Mouse (Mus musculus): ENCODE measurements around the gene Lipc. TPM values are rescaled to one million over a fixed set of nuclear protein-coding genes. Genes with fewer than 3 reads are reported as not detected.

Lipc gene
- 0.15 TPM in 2 replicates for polyA plus RNA-seq (2014; fragmentation: Nextera tagmentation; extraction: Ambion mirVana)

DNA sequence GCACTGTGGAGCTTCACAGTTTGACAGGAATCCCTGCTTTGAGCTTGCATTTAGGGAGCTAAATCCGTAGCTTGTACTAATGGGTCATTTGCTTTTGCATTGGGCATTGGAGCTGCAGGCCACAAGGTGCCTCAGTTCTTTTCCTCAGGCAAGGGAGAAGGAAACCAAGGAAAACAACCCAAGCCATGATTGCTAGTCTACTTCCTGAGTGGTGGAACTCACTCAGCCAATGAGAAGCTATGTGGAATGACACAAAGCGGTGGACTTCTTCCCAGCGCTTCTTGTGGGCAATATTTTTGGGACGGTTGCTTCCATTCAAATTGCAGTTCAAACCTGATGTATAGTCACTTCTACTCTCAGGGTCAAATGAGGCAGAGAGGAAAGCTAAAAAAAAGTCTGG lies at the start of gene Lipc:
TSS of gene Lipc (minus strand) at position 101 of the 400 bp plus-strand sequence.
- ATAC-seq (ENCODE audit: low read depth) = no peak
- Histone ChIP-seq H3K9me3 (ENCODE audit: control insufficient read depth, low read length) (no peaks in the 10 kb centered on the region), H3K4me3 (ENCODE audit: low read depth, low read length) (no peak within 1 kb of the TSS), H3K4me2 (ENCODE audit: low read depth, low read length) (no peak within 1 kb of the TSS), H3K9ac (replicated peaks; ENCODE audit: low read depth, low read length) (no peak within 1 kb of the TSS), H3K27me3 (ENCODE audit: control insufficient read depth, insufficient read depth, low read length) (no peaks in the 10 kb centered on the region), H3K4me1 (ENCODE audit: control insufficient read depth, insufficient read depth, low read length) (peaks cover 3% of the 10 kb centered on the region; the same call in 1 of the 2 replicates), H3K27ac (ENCODE audit: low read depth, low read length) (no peak within 1 kb of the TSS), H3K36me3 (ENCODE audit: control insufficient read depth, insufficient read depth, low read length) (no peaks in the 10 kb centered on the region)
- WGBS = 87% methylated on average over 4 of the region's 4 CpGs

DNA sequence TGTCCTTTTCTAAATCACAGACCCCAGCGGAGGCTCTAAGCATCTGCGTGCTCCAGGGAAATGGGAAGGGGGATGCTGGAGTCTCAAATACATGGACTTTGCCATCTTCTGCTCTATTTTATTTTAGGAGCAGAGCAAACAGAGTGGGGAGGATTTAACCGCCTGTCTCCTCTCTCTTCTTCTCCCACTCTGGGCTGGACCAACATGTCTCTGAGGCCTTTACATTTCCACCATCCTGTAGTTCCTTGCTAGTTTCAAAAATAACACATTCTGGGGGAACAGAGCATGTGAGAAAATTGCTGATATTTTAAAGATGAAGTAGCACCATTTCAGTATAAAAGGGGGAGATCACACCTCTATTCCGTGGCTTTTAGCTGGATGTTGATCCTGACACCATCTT lies 47.1 kb upstream of the Lipc start:
- Histone ChIP-seq H3K9ac (replicated peaks; ENCODE audit: low read depth, low read length) (no peak overlapping the region), H3K36me3 (ENCODE audit: control insufficient read depth, insufficient read depth, low read length) (no peaks in the 10 kb centered on the region), H3K4me3 (ENCODE audit: low read depth, low read length) (no peak overlapping the region), H3K9me3 (ENCODE audit: control insufficient read depth, low read length) (no peaks in the 10 kb centered on the region), H3K27ac (ENCODE audit: low read depth, low read length) (no peak overlapping the region), H3K4me2 (ENCODE audit: low read depth, low read length) (no peak overlapping the region), H3K27me3 (ENCODE audit: control insufficient read depth, insufficient read depth, low read length) (no peaks in the 10 kb centered on the region), H3K4me1 (ENCODE audit: control insufficient read depth, insufficient read depth, low read length) (no peaks in the 10 kb centered on the region)
- 80% methylated on average over 4 of the region's 4 CpGs for WGBS
- ATAC-seq (ENCODE audit: low read depth) = no peak

GRCm38 (mm10) chr9:70998719-70999118 lies 46.7 kb upstream of the Lipc start:
- Histone ChIP-seq H3K27ac (ENCODE audit: low read depth, low read length) (no peak overlapping the region), H3K9ac (replicated peaks; ENCODE audit: low read depth, low read length) (no peak overlapping the region), H3K4me1 (ENCODE audit: control insufficient read depth, insufficient read depth, low read length) (no peaks in the 10 kb centered on the region), H3K4me2 (ENCODE audit: low read depth, low read length) (no peak overlapping the region), H3K4me3 (ENCODE audit: low read depth, low read length) (no peak overlapping the region), H3K27me3 (ENCODE audit: control insufficient read depth, insufficient read depth, low read length) (no peaks in the 10 kb centered on the region), H3K36me3 (ENCODE audit: control insufficient read depth, insufficient read depth, low read length) (no peaks in the 10 kb centered on the region), H3K9me3 (ENCODE audit: control insufficient read depth, low read length) (no peaks in the 10 kb centered on the region)
- 64% methylated on average over 6 of the region's 6 CpGs for WGBS
- ATAC-seq (ENCODE audit: low read depth) = no peak

DNA sequence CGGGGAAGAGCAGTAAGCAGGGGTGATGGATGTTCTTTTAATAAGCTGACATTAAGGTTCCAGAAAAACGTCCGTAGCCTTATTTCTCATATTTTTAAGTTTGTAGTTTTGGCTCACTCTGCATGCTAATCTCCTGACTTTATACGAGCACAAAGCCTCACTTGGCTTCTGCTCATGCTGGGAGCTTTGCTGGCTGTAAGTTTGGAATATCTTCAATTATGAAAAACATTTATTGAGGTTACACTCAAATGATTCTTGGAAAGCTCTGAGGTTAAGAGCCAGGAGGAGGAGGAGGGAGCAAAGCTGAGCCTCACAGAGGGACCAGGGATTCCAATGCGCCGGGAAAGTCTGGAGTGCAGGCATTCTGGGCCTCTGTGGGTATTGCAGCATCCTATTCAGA lies 41.3 kb upstream of the Lipc start:
- ATAC-seq (ENCODE audit: low read depth) = no peak
- 59% methylated on average over 6 of the region's 6 CpGs for WGBS
- no peaks in the 10 kb centered on the region for H3K9me3 ChIP-seq (ENCODE audit: control insufficient read depth, low read length)

DNA sequence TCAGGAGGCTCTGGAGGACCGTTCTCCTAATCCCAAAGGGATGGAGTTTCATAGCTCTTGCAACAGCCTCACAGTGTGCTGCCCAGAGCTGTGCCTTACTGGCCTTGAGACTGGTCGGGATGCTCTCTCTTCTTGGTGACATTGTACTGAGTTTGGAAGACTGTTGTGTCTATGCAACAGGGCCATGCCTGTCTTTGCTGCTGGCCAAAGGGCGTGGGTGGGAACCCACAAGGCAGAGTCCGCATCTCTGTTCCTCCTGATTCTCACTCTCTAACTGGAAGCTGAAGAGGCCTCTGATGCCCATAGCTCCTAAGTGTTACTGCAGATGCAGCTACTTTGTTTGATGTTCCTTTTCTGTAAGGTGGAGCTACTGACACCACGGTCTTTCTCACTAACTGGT lies 39.4 kb upstream of the Lipc start:
- Histone ChIP-seq H3K27ac (ENCODE audit: low read depth, low read length) (no peak overlapping the region), H3K9me3 (ENCODE audit: control insufficient read depth, low read length) (no peaks in the 10 kb centered on the region), H3K9ac (replicated peaks; ENCODE audit: low read depth, low read length) (no peak overlapping the region), H3K4me1 (ENCODE audit: control insufficient read depth, insufficient read depth, low read length) (no peaks in the 10 kb centered on the region), H3K4me2 (ENCODE audit: low read depth, low read length) (no peak overlapping the region), H3K4me3 (ENCODE audit: low read depth, low read length) (no peak overlapping the region), H3K27me3 (ENCODE audit: control insufficient read depth, insufficient read depth, low read length) (no peaks in the 10 kb centered on the region), H3K36me3 (ENCODE audit: control insufficient read depth, insufficient read depth, low read length) (no peaks in the 10 kb centered on the region)
- ATAC-seq (ENCODE audit: low read depth) = no peak
- 85% methylated on average over 5 of the region's 5 CpGs for WGBS

More for the DNA sequence above, 41.3 kb upstream of the Lipc start:
- H3K36me3 ChIP-seq (ENCODE audit: control insufficient read depth, insufficient read depth, low read length) = no peaks in the 10 kb centered on the region
- no peak overlapping the region for H3K4me3 ChIP-seq (ENCODE audit: low read depth, low read length)
- H3K4me1 ChIP-seq (ENCODE audit: control insufficient read depth, insufficient read depth, low read length) = no peaks in the 10 kb centered on the region
- H3K27ac ChIP-seq (ENCODE audit: low read depth, low read length) = no peak overlapping the region
- no peak overlapping the region for H3K4me2 ChIP-seq (ENCODE audit: low read depth, low read length)
- no peak overlapping the region for H3K9ac ChIP-seq (replicated peaks; ENCODE audit: low read depth, low read length)
- no peaks in the 10 kb centered on the region for H3K27me3 ChIP-seq (ENCODE audit: control insufficient read depth, insufficient read depth, low read length)

DNA sequence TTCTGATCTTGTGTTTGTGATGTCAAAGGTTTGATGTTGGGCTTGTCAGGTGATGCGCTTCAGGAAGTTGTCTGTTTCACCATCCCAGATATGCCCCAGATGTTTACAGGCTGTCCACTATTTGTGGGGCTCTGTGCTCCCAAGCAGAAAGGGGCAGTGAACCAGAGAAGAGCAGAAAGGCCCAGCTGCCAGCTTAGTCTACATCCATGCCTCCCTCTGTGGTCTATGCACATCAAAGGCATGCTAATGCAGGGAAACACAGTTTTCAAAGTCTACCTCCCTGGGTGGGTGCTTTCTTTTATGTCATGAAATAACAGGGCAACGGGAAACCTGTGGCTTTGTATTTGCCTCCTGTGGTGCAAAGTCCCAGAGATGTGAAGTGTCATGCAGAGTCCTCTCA lies 35.2 kb upstream of the Lipc start:
- 35% methylated on average over 2 of the region's 2 CpGs for WGBS
- ATAC-seq (ENCODE audit: low read depth) = no peak
- H3K27ac ChIP-seq (ENCODE audit: low read depth, low read length) = no peak overlapping the region

DNA sequence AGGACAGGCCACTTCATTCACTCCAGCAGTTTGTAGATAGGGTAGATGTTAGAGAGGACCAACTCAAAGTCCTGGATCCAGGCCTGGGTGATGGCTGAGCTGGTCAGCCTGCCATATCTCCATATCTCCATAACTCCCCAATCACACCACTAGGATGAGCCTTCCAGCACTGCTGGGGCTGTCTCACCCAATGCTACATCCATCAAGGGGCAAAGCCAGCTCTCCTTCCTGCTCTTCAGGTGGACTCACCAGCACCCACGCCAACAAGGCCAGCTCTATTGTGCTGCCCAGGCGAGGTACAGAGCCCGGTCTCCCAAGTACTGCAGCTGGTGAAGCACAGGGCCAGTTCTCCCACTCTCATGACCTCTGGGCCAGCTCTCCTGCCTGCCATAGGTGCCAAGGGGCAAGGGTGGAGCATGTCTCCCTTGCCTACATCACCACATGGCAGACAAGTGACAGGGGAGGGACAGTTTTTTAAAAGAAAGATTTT lies 31.0 kb upstream of the Lipc start:
- no peak for ATAC-seq (ENCODE audit: low read depth)
- Histone ChIP-seq H3K4me2 (ENCODE audit: low read depth, low read length) (no peak overlapping the region), H3K9ac (replicated peaks; ENCODE audit: low read depth, low read length) (no peak overlapping the region), H3K27me3 (ENCODE audit: control insufficient read depth, insufficient read depth, low read length) (no peaks in the 10 kb centered on the region), H3K27ac (ENCODE audit: low read depth, low read length) (no peak overlapping the region), H3K4me3 (ENCODE audit: low read depth, low read length) (no peak overlapping the region), H3K9me3 (ENCODE audit: control insufficient read depth, low read length) (peaks cover 3% of the 10 kb centered on the region; the same call in 1 of the 2 replicates), H3K4me1 (ENCODE audit: control insufficient read depth, insufficient read depth, low read length) (0 out of 2 replicates have a peak, but pooled peaks cover 5% of the 10 kb centered on the region), H3K36me3 (ENCODE audit: control insufficient read depth, insufficient read depth, low read length) (no peaks in the 10 kb centered on the region)
- WGBS = 93% methylated on average over 3 of the region's 3 CpGs

More for the DNA sequence above, 35.2 kb upstream of the Lipc start:
- no peak overlapping the region for H3K4me3 ChIP-seq (ENCODE audit: low read depth, low read length)
- no peak overlapping the region for H3K4me2 ChIP-seq (ENCODE audit: low read depth, low read length)
- no peak overlapping the region for H3K9ac ChIP-seq (replicated peaks; ENCODE audit: low read depth, low read length)
- no peaks in the 10 kb centered on the region for H3K9me3 ChIP-seq (ENCODE audit: control insufficient read depth, low read length)
- H3K4me1 ChIP-seq (ENCODE audit: control insufficient read depth, insufficient read depth, low read length) = 0 out of 2 replicates have a peak, but pooled peaks cover 3% of the 10 kb centered on the region
- no peaks in the 10 kb centered on the region for H3K36me3 ChIP-seq (ENCODE audit: control insufficient read depth, insufficient read depth, low read length)
- no peaks in the 10 kb centered on the region for H3K27me3 ChIP-seq (ENCODE audit: control insufficient read depth, insufficient read depth, low read length)

DNA sequence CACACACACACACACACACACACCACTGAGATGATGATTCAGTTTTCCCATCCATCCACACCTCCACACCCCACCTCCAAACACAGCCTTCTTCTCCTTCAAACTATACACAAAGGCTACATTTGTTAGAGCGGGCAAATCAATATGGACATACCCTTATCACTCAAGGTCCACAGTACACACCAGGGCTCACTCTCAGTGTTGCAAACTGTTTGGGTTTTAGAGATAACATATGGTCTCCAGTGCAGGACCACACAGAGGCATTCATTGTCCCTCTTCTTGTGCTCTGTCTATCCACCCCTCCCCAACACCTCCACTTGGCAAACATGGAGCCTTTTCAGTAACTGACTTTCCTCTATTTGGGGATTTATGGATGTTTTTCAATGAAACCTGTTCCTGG lies 29.7 kb upstream of the Lipc start:
- H3K36me3 ChIP-seq (ENCODE audit: control insufficient read depth, insufficient read depth, low read length) = no peaks in the 10 kb centered on the region
- H3K27ac ChIP-seq (ENCODE audit: low read depth, low read length) = no peak overlapping the region
- no peak overlapping the region for H3K9ac ChIP-seq (replicated peaks; ENCODE audit: low read depth, low read length)
- no peak overlapping the region for H3K4me3 ChIP-seq (ENCODE audit: low read depth, low read length)
- no peak for ATAC-seq (ENCODE audit: low read depth)
- 0 out of 2 replicates have a peak, but pooled peaks cover 5% of the 10 kb centered on the region for H3K4me1 ChIP-seq (ENCODE audit: control insufficient read depth, insufficient read depth, low read length)
- peaks cover 3% of the 10 kb centered on the region; the same call in 1 of the 2 replicates for H3K9me3 ChIP-seq (ENCODE audit: control insufficient read depth, low read length)
- 82% methylated on average over 1 of the region's 1 CpGs for WGBS
- H3K4me2 ChIP-seq (ENCODE audit: low read depth, low read length) = no peak overlapping the region
- H3K27me3 ChIP-seq (ENCODE audit: control insufficient read depth, insufficient read depth, low read length) = no peaks in the 10 kb centered on the region

GRCm38 (mm10) chr9:70979641-70980040 lies 27.6 kb upstream of the Lipc start:
- no peak overlapping the region for H3K4me3 ChIP-seq (ENCODE audit: low read depth, low read length)
- H3K4me2 ChIP-seq (ENCODE audit: low read depth, low read length) = no peak overlapping the region
- H3K36me3 ChIP-seq (ENCODE audit: control insufficient read depth, insufficient read depth, low read length) = no peaks in the 10 kb centered on the region
- ATAC-seq (ENCODE audit: low read depth) = no peak
- peaks cover 3% of the 10 kb centered on the region; the same call in 1 of the 2 replicates for H3K9me3 ChIP-seq (ENCODE audit: control insufficient read depth, low read length)
- H3K27me3 ChIP-seq (ENCODE audit: control insufficient read depth, insufficient read depth, low read length) = no peaks in the 10 kb centered on the region
- 0 out of 2 replicates have a peak, but pooled peaks cover 5% of the 10 kb centered on the region for H3K4me1 ChIP-seq (ENCODE audit: control insufficient read depth, insufficient read depth, low read length)
- no peak overlapping the region for H3K9ac ChIP-seq (replicated peaks; ENCODE audit: low read depth, low read length)
- WGBS = 94% methylated on average over 2 of the region's 2 CpGs
- no peak overlapping the region for H3K27ac ChIP-seq (ENCODE audit: low read depth, low read length)
